Mouse (Mus musculus): ENCODE measurements around the gene Wdr74. TPM values are rescaled to one million over a fixed set of nuclear protein-coding genes. Genes with fewer than 3 reads are reported as not detected.
A peak's percentile ranks its signal among the peaks of the same experiment; 100 is the strongest.

The Wdr74 gene
- polyA plus RNA-seq, 1 experiment from 2014 or later = 83.7 TPM

DNA sequence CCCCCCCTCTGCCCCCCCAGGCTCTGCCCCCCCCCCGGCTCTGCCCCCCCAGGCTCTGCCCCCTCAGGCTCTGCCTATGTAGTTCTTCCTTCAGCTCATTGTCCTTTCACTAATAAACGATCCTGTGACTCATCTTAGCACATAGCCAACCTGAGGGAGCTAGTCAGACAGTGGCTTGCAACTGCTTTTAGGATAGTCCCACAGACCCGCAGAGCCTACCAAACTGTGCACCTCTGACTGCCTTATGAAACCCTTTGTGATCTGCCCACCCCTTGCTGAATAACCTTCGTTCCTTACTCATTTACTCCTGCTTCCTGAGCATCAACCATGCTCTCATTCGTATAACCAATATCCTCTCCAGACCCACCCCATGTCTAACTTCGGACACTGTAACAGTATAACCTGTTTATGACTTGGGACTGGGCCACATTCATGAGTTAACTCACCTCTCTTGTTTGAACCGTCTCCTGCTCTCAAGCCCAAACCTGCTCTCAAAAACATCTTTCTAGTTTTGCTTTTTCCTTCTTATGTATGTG, 29.4 kb upstream of the Wdr74 start:
- ATAC-seq (ENCODE audit: low FRiP score) = no peak
- no peak overlapping the region for H3K9ac ChIP-seq (ENCODE audit: low read length)
- H3K36me3 ChIP-seq (ENCODE audit: control insufficient read depth, insufficient read depth, low read length) = peaks cover 27% of the 10 kb centered on the region; the same call in 1 of the 2 replicates
- H3K4me3 ChIP-seq (ENCODE audit: low read depth, low read length) = no peak overlapping the region
- H3K9me3 ChIP-seq (ENCODE audit: control insufficient read depth, low read length) = no peaks in the 10 kb centered on the region
- no peak overlapping the region for H3K4me2 ChIP-seq
- no peaks in the 10 kb centered on the region for H3K27me3 ChIP-seq (ENCODE audit: control insufficient read depth, insufficient read depth, low read length)
- DNase-seq (ENCODE audit: low spot score, missing footprints) = peak; percentile 77
- peaks cover 1% of the 10 kb centered on the region; the same call in 1 of the 2 replicates for H3K4me1 ChIP-seq (ENCODE audit: control insufficient read depth, insufficient read depth, low read length)
- H3K27ac ChIP-seq (ENCODE audit: low read depth, low read length) = no peak overlapping the region
- 81% methylated on average over 7 of the region's 7 CpGs for whole genome bisulfite sequencing

DNA sequence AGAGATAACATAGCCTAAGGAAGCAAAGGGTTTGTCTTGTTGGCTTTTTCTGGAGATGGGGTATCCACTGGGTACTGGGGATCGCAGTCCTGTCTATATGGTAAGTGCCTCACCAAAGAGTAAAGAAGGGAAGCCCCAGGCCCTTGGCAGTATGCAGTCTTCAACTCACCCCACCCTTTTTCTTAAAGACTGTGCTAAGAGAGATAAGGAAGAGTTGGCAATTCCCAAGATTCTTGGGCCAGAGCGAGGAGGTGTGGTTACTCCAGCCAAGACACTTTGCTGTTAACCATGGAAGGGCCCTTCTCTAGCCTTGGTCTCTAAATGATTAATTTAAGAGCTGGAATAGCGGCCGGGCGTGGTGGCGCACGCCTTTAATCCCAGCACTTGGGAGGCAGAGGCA, 28.7 kb upstream of the Wdr74 start:
- peak; percentile 79 for DNase-seq (ENCODE audit: low spot score, missing footprints)
- Histone ChIP-seq H3K27me3 (ENCODE audit: control insufficient read depth, insufficient read depth, low read length) (no peaks in the 10 kb centered on the region), H3K4me1 (ENCODE audit: control insufficient read depth, insufficient read depth, low read length) (peaks cover 9% of the 10 kb centered on the region), H3K27ac (ENCODE audit: low read depth, low read length) (no peak overlapping the region), H3K36me3 (ENCODE audit: control insufficient read depth, insufficient read depth, low read length) (peaks cover 27% of the 10 kb centered on the region; the same call in 1 of the 2 replicates), H3K9ac (ENCODE audit: low read length) (no peak overlapping the region), H3K4me2 (no peak overlapping the region), H3K4me3 (ENCODE audit: low read depth, low read length) (no peak overlapping the region), H3K9me3 (ENCODE audit: control insufficient read depth, low read length) (no peaks in the 10 kb centered on the region)
- WGBS = 94% methylated on average over 7 of the region's 7 CpGs
- no peak for ATAC-seq (ENCODE audit: low FRiP score)

GRCm38 (mm10) chr19:8708954-8709353, 26.7 kb upstream of the Wdr74 start:
- peaks cover 27% of the 10 kb centered on the region; the same call in 1 of the 2 replicates for H3K36me3 ChIP-seq (ENCODE audit: control insufficient read depth, insufficient read depth, low read length)
- H3K4me1 ChIP-seq (ENCODE audit: control insufficient read depth, insufficient read depth, low read length) = peaks cover 13% of the 10 kb centered on the region
- no peak overlapping the region for H3K27ac ChIP-seq (ENCODE audit: low read depth, low read length)
- ATAC-seq (ENCODE audit: low FRiP score) (no peak), DNase-seq (ENCODE audit: low spot score, missing footprints) (no peak)
- WGBS = 89% methylated on average over 8 of the region's 8 CpGs
- no peak overlapping the region for H3K4me2 ChIP-seq
- H3K27me3 ChIP-seq (ENCODE audit: control insufficient read depth, insufficient read depth, low read length) = no peaks in the 10 kb centered on the region
- H3K9me3 ChIP-seq (ENCODE audit: control insufficient read depth, low read length) = no peaks in the 10 kb centered on the region
- H3K9ac ChIP-seq (ENCODE audit: low read length) = no peak overlapping the region
- H3K4me3 ChIP-seq (ENCODE audit: low read depth, low read length) = no peak overlapping the region

- Histone ChIP-seq H3K4me1 (ENCODE audit: control insufficient read depth, insufficient read depth, low read length) (peaks cover 16% of the 10 kb centered on the region), H3K27me3 (ENCODE audit: control insufficient read depth, insufficient read depth, low read length) (no peaks in the 10 kb centered on the region), H3K4me2 (no peak overlapping the region), H3K9me3 (ENCODE audit: control insufficient read depth, low read length) (no peaks in the 10 kb centered on the region), H3K9ac (ENCODE audit: low read length) (no peak overlapping the region), H3K27ac (ENCODE audit: low read depth, low read length) (no peak overlapping the region), H3K36me3 (ENCODE audit: control insufficient read depth, insufficient read depth, low read length) (peaks cover 27% of the 10 kb centered on the region; the same call in 1 of the 2 replicates), H3K4me3 (ENCODE audit: low read depth, low read length) (no peak overlapping the region)
- 92% methylated on average over 2 of the region's 2 CpGs for WGBS
- ATAC-seq (ENCODE audit: low FRiP score) = no peak
- no peak for DNase-seq (ENCODE audit: low spot score, missing footprints)
Measured at GRCm38 (mm10) chr19:8710057-8710456, 25.6 kb upstream of the Wdr74 start.

DNA sequence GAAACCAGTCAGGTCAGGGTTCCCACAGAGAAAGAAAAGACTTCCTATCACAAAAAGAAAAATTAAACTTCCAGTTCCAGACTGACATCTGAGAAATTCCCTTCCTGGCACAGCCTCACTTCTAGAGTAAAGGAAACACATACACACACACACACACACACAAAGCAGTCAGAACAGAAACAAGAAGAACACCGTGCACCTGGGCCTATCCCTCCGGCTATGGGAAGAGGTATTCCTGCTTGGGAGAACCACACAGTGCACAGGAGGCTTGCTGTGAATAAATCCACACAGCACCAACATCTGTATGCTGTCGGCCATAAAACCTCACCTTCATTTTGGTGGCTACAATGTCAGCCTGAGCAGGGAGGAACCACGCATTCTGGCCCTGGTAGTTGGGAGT, 24.1 kb upstream of the Wdr74 start:
- H3K4me2 ChIP-seq = peak overlapping the region; percentile 73
- peak overlapping the region; percentile 91; the same call in 1 of the 2 replicates for H3K4me3 ChIP-seq (ENCODE audit: low read depth, low read length)
- no peaks in the 10 kb centered on the region for H3K27me3 ChIP-seq (ENCODE audit: control insufficient read depth, insufficient read depth, low read length)
- ATAC-seq (ENCODE audit: low FRiP score) (no peak), DNase-seq (ENCODE audit: low spot score, missing footprints) (no peak)
- H3K4me1 ChIP-seq (ENCODE audit: control insufficient read depth, insufficient read depth, low read length) = peaks cover 16% of the 10 kb centered on the region
- no peak overlapping the region for H3K27ac ChIP-seq (ENCODE audit: low read depth, low read length)
- WGBS = 87% methylated on average over 4 of the region's 4 CpGs
- H3K36me3 ChIP-seq (ENCODE audit: control insufficient read depth, insufficient read depth, low read length) = peaks cover 27% of the 10 kb centered on the region; the same call in 1 of the 2 replicates
- H3K9ac ChIP-seq (ENCODE audit: low read length) = peak overlapping the region; percentile 93; the same call in 1 of the 2 replicates
- H3K9me3 ChIP-seq (ENCODE audit: control insufficient read depth, low read length) = no peaks in the 10 kb centered on the region

DNA sequence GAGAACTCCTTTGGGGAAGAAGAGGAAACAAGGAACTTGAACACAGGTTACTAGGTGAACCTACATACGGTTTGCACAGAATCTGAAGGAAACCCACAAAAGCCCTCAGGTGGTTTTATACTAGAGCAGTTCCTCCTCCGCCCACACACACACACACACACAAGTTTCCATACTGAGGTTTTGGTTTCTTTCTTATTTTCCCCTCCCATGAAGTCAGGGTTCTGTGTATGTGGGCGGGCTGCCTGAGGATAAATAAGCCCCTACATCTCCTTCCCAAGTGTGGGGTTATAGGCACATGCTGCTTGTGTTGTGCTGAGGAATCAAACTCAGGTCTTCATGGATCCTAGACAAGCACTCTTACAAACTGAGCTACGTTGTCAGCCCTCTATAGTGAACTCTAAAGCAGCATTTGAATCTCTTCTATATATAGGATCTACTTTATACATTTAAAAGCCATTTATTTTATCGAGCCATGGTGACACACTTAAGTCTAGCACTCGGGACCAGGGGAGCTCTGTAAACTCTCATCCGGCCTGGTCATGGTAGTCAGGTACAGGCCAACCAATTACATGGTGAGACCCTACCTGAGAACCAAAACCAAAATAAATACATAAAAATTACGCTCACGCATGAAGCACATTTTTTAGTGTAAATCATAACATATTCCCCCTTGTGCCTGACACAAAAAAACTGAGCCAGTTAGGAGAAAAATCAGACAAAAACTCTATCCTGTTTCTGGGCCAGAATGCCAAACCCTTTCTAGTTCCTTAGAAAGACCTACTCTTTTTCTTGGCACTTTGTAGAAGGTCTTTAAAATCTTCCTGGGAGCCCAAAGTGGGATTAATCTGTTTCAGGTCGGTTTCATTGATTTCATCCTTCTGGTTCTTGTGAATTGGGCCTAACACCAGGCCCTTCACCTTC, 23.4 kb upstream of the Wdr74 start:
- Histone ChIP-seq H3K4me3 (ENCODE audit: low read depth, low read length) (peak overlapping the region; percentile 91), H3K9ac (ENCODE audit: low read length) (peak overlapping the region; percentile 93), H3K4me2 (peak overlapping the region; percentile 73), H3K36me3 (ENCODE audit: control insufficient read depth, insufficient read depth, low read length) (peaks cover 27% of the 10 kb centered on the region; the same call in 1 of the 2 replicates), H3K4me1 (ENCODE audit: control insufficient read depth, insufficient read depth, low read length) (peaks cover 16% of the 10 kb centered on the region), H3K9me3 (ENCODE audit: control insufficient read depth, low read length) (no peaks in the 10 kb centered on the region), H3K27ac (ENCODE audit: low read depth, low read length) (peak overlapping the region; percentile 77), H3K27me3 (ENCODE audit: control insufficient read depth, insufficient read depth, low read length) (no peaks in the 10 kb centered on the region)
- ATAC-seq (ENCODE audit: low FRiP score) (no peak), DNase-seq (ENCODE audit: low spot score, missing footprints) (no peak)
- 72% methylated on average over 10 of the region's 10 CpGs for WGBS

DNA sequence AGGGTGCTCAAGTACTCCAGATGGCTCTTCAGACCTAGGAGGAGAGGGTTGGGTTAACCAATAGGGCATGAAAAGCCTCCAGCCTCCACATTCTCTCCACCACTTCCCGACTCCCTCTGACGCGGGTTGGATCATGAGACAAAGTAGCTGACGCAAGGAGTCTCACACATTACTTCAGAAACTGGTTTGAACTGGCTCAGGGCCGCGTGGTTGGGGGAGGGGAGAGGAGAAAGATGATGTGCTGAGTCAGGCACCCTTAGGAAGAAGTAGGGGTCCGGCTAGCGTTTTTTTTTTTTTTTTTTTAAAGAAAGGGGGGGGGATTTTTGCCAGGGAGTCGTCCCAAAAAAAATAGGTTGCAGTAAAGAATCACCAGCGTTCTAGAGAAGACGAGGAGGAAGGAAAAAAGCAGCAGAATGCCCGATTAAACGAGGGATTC, 22.7 kb upstream of the Wdr74 start:
- peak overlapping the region; percentile 77 for H3K27ac ChIP-seq (ENCODE audit: low read depth, low read length)
- H3K27me3 ChIP-seq (ENCODE audit: control insufficient read depth, insufficient read depth, low read length) = no peaks in the 10 kb centered on the region
- H3K4me2 ChIP-seq = peak overlapping the region; percentile 73
- WGBS = under 1% methylated on average over 13 of the region's 13 CpGs
- H3K9me3 ChIP-seq (ENCODE audit: control insufficient read depth, low read length) = no peaks in the 10 kb centered on the region
- H3K9ac ChIP-seq (ENCODE audit: low read length) = peak overlapping the region; percentile 93
- H3K4me3 ChIP-seq (ENCODE audit: low read depth, low read length) = peak overlapping the region; percentile 91
- ATAC-seq (ENCODE audit: low FRiP score) = peak; percentile 85
- peak; percentile 97 for DNase-seq (ENCODE audit: low spot score, missing footprints)
- H3K36me3 ChIP-seq (ENCODE audit: control insufficient read depth, insufficient read depth, low read length) = peaks cover 22% of the 10 kb centered on the region; the same call in 1 of the 2 replicates
- H3K4me1 ChIP-seq (ENCODE audit: control insufficient read depth, insufficient read depth, low read length) = peaks cover 16% of the 10 kb centered on the region

GRCm38 (mm10) chr19:8713306-8713996, 22.2 kb upstream of the Wdr74 start:
- ATAC-seq (ENCODE audit: low FRiP score) (peak; percentile 95), DNase-seq (ENCODE audit: low spot score, missing footprints) (peak; percentile 98)
- H3K4me2 ChIP-seq = peak overlapping the region; percentile 73
- peaks cover 17% of the 10 kb centered on the region; the same call in 1 of the 2 replicates for H3K36me3 ChIP-seq (ENCODE audit: control insufficient read depth, insufficient read depth, low read length)
- H3K27me3 ChIP-seq (ENCODE audit: control insufficient read depth, insufficient read depth, low read length) = no peaks in the 10 kb centered on the region
- H3K9me3 ChIP-seq (ENCODE audit: control insufficient read depth, low read length) = no peaks in the 10 kb centered on the region
- peaks cover 16% of the 10 kb centered on the region for H3K4me1 ChIP-seq (ENCODE audit: control insufficient read depth, insufficient read depth, low read length)
- WGBS = 0% methylated on average over 51 of the region's 51 CpGs
- H3K9ac ChIP-seq (ENCODE audit: low read length) = peak overlapping the region; percentile 93
- H3K27ac ChIP-seq (ENCODE audit: low read depth, low read length) = peak overlapping the region; percentile 77
- peak overlapping the region; percentile 91 for H3K4me3 ChIP-seq (ENCODE audit: low read depth, low read length)
